In the genomic region with DNA sequence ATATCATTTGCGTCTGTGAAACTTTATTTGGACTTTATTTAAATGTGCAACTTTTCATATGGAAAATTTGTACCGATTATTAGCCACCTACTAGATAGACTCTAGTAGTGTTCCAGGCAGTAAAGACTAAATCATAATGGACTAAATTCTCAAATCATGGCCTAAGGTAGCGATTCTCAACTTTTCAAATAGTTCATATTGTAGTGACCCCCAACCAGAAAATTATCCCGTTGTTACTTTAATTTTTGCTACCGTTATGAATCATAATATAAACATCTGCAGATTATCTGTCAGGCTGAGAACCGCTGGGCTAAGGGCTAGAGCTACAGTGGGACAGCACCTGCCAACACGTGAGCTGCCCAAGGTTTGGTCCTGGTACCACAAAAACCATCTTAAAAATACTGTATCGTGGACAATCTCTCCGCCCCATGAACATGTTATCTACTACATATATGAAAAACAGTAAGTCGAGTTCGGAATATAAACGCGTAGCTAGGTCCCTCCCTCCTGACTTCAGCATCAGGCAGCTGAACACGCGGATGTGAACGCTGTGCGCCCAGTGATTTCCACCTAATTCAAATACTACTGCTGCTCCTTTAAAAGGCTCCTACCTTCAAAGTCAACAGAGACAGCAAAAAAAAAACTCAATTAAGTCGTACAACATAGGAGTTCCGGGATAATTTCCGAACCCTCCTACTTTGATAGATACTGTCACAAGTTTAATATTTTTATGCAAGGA, we compare ENCODE assay signal across 8 mouse cellular contexts. TPM values are rescaled to one million over a fixed set of nuclear protein-coding genes. Genes with fewer than 3 reads are reported as not detected.
A peak's percentile ranks its signal among the peaks of the same experiment; 100 is the strongest.
DNase-seq lines count a peak whose midpoint lies in the region; ATAC-seq and TF ChIP-seq lines count a peak whose summit lies in the region.

No protein-coding gene starts in this region.

- 10% methylated on average over 20 of the region's 20 CpGs for WGBS in heart, embryonic 12.5 days
- WGBS in limb, embryonic 12.5 days, result 11% methylated on average over 20 of the region's 20 CpGs
- 12% methylated on average over 20 of the region's 20 CpGs for WGBS in neural tube, embryonic 15.5 days

- peaks cover 19% of the 10 kb centered on the region for H3K36me3 ChIP-seq in heart, embryonic 12.5 days
- H3K36me3 ChIP-seq in E14TG2a.4 (ENCODE audit: insufficient read depth, low read length), result peaks cover 40% of the 10 kb centered on the region
- H3K36me3 ChIP-seq in limb, embryonic 12.5 days, result peaks cover 28% of the 10 kb centered on the region
- H3K36me3 ChIP-seq in neural tube, embryonic 15.5 days, result peaks cover 18% of the 10 kb centered on the region

- TF ChIP-seq CTCF in E14TG2a.4 (conservative IDR thresholded peaks at IDR 0.05; ENCODE audit: low read length), result no peak
- no peak for TF ChIP-seq CTCF in embryonic fibroblast, embryonic 13.5 days (IDR thresholded peaks at IDR 0.05; ENCODE audit: borderline replicate concordance, insufficient read depth, low read length)

- no peak for DNase-seq in heart, adult 9 months (ENCODE audit: low spot score in 2 of 2)
- no peak for DNase-seq in cerebellum, postnatal 10 days
- no peak for DNase-seq in adrenal gland, adult 18-20 months (ENCODE audit: low spot score in 2 of 2)

- H3K27me3 ChIP-seq in heart, embryonic 12.5 days (replicated peaks), result no peaks in the 10 kb centered on the region
- H3K27me3 ChIP-seq in E14TG2a.4 (ENCODE audit: insufficient read depth, low read length), result no peaks in the 10 kb centered on the region
- H3K27me3 ChIP-seq in limb, embryonic 12.5 days, result no peaks in the 10 kb centered on the region
- no peaks in the 10 kb centered on the region for H3K27me3 ChIP-seq in neural tube, embryonic 15.5 days (replicated peaks)

- H3K9me3 ChIP-seq in heart, embryonic 12.5 days (replicated peaks), result no peaks in the 10 kb centered on the region
- H3K9me3 ChIP-seq in E14TG2a.4 (ENCODE audit: low read length), result peaks cover under 1% of the 10 kb centered on the region; the same call in 1 of the 2 replicates
- H3K9me3 ChIP-seq in limb, embryonic 12.5 days, result no peaks in the 10 kb centered on the region
- H3K9me3 ChIP-seq in neural tube, embryonic 15.5 days (replicated peaks), result no peaks in the 10 kb centered on the region

- peak overlapping the region; percentile 73 for H3K9ac ChIP-seq in heart, embryonic 12.5 days
- peak overlapping the region; percentile 74 for H3K9ac ChIP-seq in limb, embryonic 12.5 days (replicated peaks)
- peak overlapping the region; percentile 80 for H3K9ac ChIP-seq in neural tube, embryonic 15.5 days (replicated peaks)

- H3K4me2 ChIP-seq in heart, embryonic 12.5 days, result peak overlapping the region; percentile 90
- peak overlapping the region; percentile 96 for H3K4me2 ChIP-seq in limb, embryonic 12.5 days
- peak overlapping the region; percentile 90 for H3K4me2 ChIP-seq in neural tube, embryonic 15.5 days

- no peak for ATAC-seq in heart, embryonic 12.5 days (ENCODE audit: insufficient number of reproducible peaks, low FRiP score)
- ATAC-seq in limb, embryonic 12.5 days (ENCODE audit: insufficient number of reproducible peaks, insufficient read depth, low FRiP score, low TSS enrichment, low read depth), result no peak
- no peak for ATAC-seq in neural tube, embryonic 15.5 days (ENCODE audit: low FRiP score)

- peaks cover 15% of the 10 kb centered on the region; the same call in 1 of the 2 replicates for H3K4me1 ChIP-seq in heart, embryonic 12.5 days (replicated peaks)
- H3K4me1 ChIP-seq in E14TG2a.4 (replicated peaks; ENCODE audit: low read depth, low read length), result peaks cover 55% of the 10 kb centered on the region
- H3K4me1 ChIP-seq in embryonic fibroblast, embryonic 13.5 days (ENCODE audit: control insufficient read depth, insufficient read depth, low read length), result peaks cover 3% of the 10 kb centered on the region
- peaks cover 9% of the 10 kb centered on the region for H3K4me1 ChIP-seq in limb, embryonic 12.5 days (replicated peaks)
- peaks cover 35% of the 10 kb centered on the region for H3K4me1 ChIP-seq in neural tube, embryonic 15.5 days

- 0 out of 2 replicates have a peak, but pooled peaks have one; percentile 10 for TF ChIP-seq POLR2A in embryonic fibroblast, embryonic 13.5 days (IDR thresholded peaks at IDR 0.05; ENCODE audit: low read depth, low read length)

- no peak overlapping the region for H3K27ac ChIP-seq in heart, embryonic 12.5 days (ENCODE audit: poor library complexity, severe bottlenecking)
- H3K27ac ChIP-seq in embryonic fibroblast, embryonic 13.5 days (ENCODE audit: insufficient read depth, low read length), result no peak overlapping the region
- no peak overlapping the region for H3K27ac ChIP-seq in limb, embryonic 12.5 days
- 0 out of 2 replicates have a peak overlapping the region, but pooled peaks have one; percentile 85 for H3K27ac ChIP-seq in neural tube, embryonic 15.5 days (replicated peaks)

- peak overlapping the region; percentile 68 for H3K4me3 ChIP-seq in heart, embryonic 12.5 days
- H3K4me3 ChIP-seq in E14TG2a.4 (replicated peaks; ENCODE audit: low read length), result peak overlapping the region; percentile 97
- peak overlapping the region; percentile 92 for H3K4me3 ChIP-seq in embryonic fibroblast, embryonic 13.5 days (ENCODE audit: insufficient read depth, low read length)
- peak overlapping the region; percentile 90 for H3K4me3 ChIP-seq in limb, embryonic 12.5 days (replicated peaks)
- peak overlapping the region; percentile 99 for H3K4me3 ChIP-seq in neural tube, embryonic 15.5 days (replicated peaks)

RNA-seq across cellular contexts. Expression of a gene that starts 0.9 kb away (rescaled TPM):
- 17.3 and 18.6 TPM in 2 replicates for polyA plus RNA-seq in heart, embryonic 12.5 days (2016; fragmentation: Nextera tagmentation; extraction: Ambion mirVana)
- polyA plus RNA-seq in embryonic fibroblast, embryonic 13.5 days (2011; ENCODE audit: insufficient read length, low read depth, missing spikeins), result 68.2 and 82.4 TPM in 2 replicates
- polyA plus RNA-seq in limb, embryonic 12.5 days (2016; fragmentation: Nextera tagmentation; extraction: Ambion mirVana), result 27.9 and 29.0 TPM in 2 replicates
- polyA plus RNA-seq in neural tube, embryonic 15.5 days (2015; fragmentation: Nextera tagmentation; extraction: Ambion mirVana), result 12.0 and 14.3 TPM in 2 replicates
- total RNA-seq in adrenal gland, adult 18-20 months (2021), result 10 to 100 TPM; 75.4 to 79.8 TPM

RNA-seq across cellular contexts. Expression of a gene that starts 23.0 kb away (rescaled TPM):
- 34.4 and 38.7 TPM in 2 replicates for polyA plus RNA-seq in heart, embryonic 12.5 days (2016; fragmentation: Nextera tagmentation; extraction: Ambion mirVana)
- polyA plus RNA-seq in embryonic fibroblast, embryonic 13.5 days (2011; ENCODE audit: insufficient read length, low read depth, missing spikeins), result 34.4 and 37.0 TPM in 2 replicates
- 46.1 and 49.8 TPM in 2 replicates for polyA plus RNA-seq in limb, embryonic 12.5 days (2016; fragmentation: Nextera tagmentation; extraction: Ambion mirVana)
- polyA plus RNA-seq in neural tube, embryonic 15.5 days (2015; fragmentation: Nextera tagmentation; extraction: Ambion mirVana), result 68.7 and 75.5 TPM in 2 replicates
- 10 to 100 TPM; 45.7 to 57.0 TPM for total RNA-seq in adrenal gland, adult 18-20 months (2021)

RNA-seq across cellular contexts. Expression of a gene that starts 49.8 kb away (rescaled TPM):
- polyA plus RNA-seq in heart, embryonic 12.5 days (2016; fragmentation: Nextera tagmentation; extraction: Ambion mirVana), result 112 and 118 TPM in 2 replicates
- 119 and 165 TPM in 2 replicates for polyA plus RNA-seq in embryonic fibroblast, embryonic 13.5 days (2011; ENCODE audit: insufficient read length, low read depth, missing spikeins)
- 178 and 180 TPM in 2 replicates for polyA plus RNA-seq in limb, embryonic 12.5 days (2016; fragmentation: Nextera tagmentation; extraction: Ambion mirVana)
- polyA plus RNA-seq in neural tube, embryonic 15.5 days (2015; fragmentation: Nextera tagmentation; extraction: Ambion mirVana), result 80.6 and 89.4 TPM in 2 replicates
- total RNA-seq in adrenal gland, adult 18-20 months (2021), result 100 to 1,000 TPM; 108 to 120 TPM
